In the genomic region with DNA sequence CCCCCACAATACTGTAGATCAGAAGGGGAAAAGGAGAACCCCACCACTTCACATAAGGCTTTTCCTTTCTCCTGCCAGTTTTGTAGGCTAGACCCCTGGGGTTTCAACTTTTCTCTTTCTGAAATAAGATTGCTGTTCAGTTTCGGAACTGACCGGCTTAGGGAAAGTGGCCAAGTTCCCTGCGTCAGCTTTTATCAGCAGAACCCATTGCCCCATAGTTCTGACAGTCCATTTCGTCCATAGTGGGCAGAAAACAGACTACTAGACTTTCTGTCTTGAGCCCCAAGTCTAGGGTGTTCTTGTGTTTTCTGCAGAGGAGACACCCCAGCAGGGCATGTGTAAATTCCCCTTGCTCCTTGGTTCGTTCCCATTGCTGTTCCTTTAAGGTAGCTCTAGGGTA, we compare ENCODE assay signal across 8 mouse cellular contexts.
DNase-seq lines count a peak whose midpoint lies in the region; ATAC-seq and TF ChIP-seq lines count a peak whose summit lies in the region.

No protein-coding gene starts in this region.

- H3K4me2 ChIP-seq in forebrain, embryonic 12.5 days = peak overlapping the region; percentile 96
- H3K4me2 ChIP-seq in limb, embryonic 12.5 days = peak overlapping the region; percentile 94
- H3K4me2 ChIP-seq in neural tube, embryonic 13.5 days = peak overlapping the region; percentile 97

- H3K9ac ChIP-seq in liver, adult 2 months (ENCODE audit: low read depth, low read length) = peak overlapping the region; percentile 42; the same call in 1 of the 2 replicates
- H3K9ac ChIP-seq in forebrain, embryonic 12.5 days = peak overlapping the region; percentile 73; the same call in 1 of the 2 replicates
- H3K9ac ChIP-seq in limb, embryonic 12.5 days (replicated peaks) = no peak overlapping the region
- H3K9ac ChIP-seq in neural tube, embryonic 13.5 days = no peak overlapping the region

- no peak overlapping the region for H3K4me3 ChIP-seq in liver, adult 2 months (ENCODE audit: insufficient read depth, low read depth, low read length)
- peak overlapping the region; percentile 81; the same call in 1 of the 2 replicates for H3K4me3 ChIP-seq in forebrain, embryonic 12.5 days (replicated peaks)
- peak overlapping the region; percentile 78 for H3K4me3 ChIP-seq in limb, embryonic 12.5 days (replicated peaks)
- peak overlapping the region; percentile 76; the same call in 1 of the 2 replicates for H3K4me3 ChIP-seq in neural tube, embryonic 13.5 days

- no peaks in the 10 kb centered on the region for H3K9me3 ChIP-seq in forebrain, embryonic 12.5 days
- H3K9me3 ChIP-seq in limb, embryonic 12.5 days = no peaks in the 10 kb centered on the region
- H3K9me3 ChIP-seq in neural tube, embryonic 13.5 days = no peaks in the 10 kb centered on the region

- H3K27ac ChIP-seq in liver, adult 2 months (replicated peaks; ENCODE audit: insufficient read depth, low read depth, low read length) = no peak overlapping the region
- no peak overlapping the region for H3K27ac ChIP-seq in forebrain, embryonic 12.5 days
- no peak overlapping the region for H3K27ac ChIP-seq in limb, embryonic 12.5 days
- no peak overlapping the region for H3K27ac ChIP-seq in neural tube, embryonic 13.5 days (replicated peaks)

- peaks cover 12% of the 10 kb centered on the region for H3K4me1 ChIP-seq in liver, adult 2 months (ENCODE audit: control insufficient read depth, insufficient read depth, low read length)
- H3K4me1 ChIP-seq in forebrain, embryonic 12.5 days = peaks cover 23% of the 10 kb centered on the region
- peaks cover 45% of the 10 kb centered on the region for H3K4me1 ChIP-seq in limb, embryonic 12.5 days (replicated peaks)
- peaks cover 37% of the 10 kb centered on the region for H3K4me1 ChIP-seq in neural tube, embryonic 13.5 days (replicated peaks)

- peak; percentile 64 for DNase-seq in liver, adult 2 months (ENCODE audit: extremely low read depth, low read depth, low spot score)
- DNase-seq in liver = no peak
- DNase-seq in right cerebral cortex, postnatal 25 days = no peak
- no peak for DNase-seq in retina, embryonic 14.5 days (ENCODE audit: low spot score)
- no peak for DNase-seq in layer of hippocampus, adult 11-12 months (ENCODE audit: low spot score)

- no peak for ATAC-seq in forebrain, embryonic 12.5 days (ENCODE audit: low FRiP score)
- no peak for ATAC-seq in limb, embryonic 12.5 days (ENCODE audit: insufficient number of reproducible peaks, insufficient read depth, low FRiP score, low TSS enrichment, low read depth)
- no peak for ATAC-seq in neural tube, embryonic 13.5 days (ENCODE audit: low read depth)

- peaks cover 3% of the 10 kb centered on the region; the same call in 1 of the 2 replicates for H3K27me3 ChIP-seq in liver, adult 2 months (ENCODE audit: control insufficient read depth, insufficient read depth, low read length)
- peaks cover 6% of the 10 kb centered on the region for H3K27me3 ChIP-seq in forebrain, embryonic 12.5 days
- peaks cover 5% of the 10 kb centered on the region; the same call in 1 of the 2 replicates for H3K27me3 ChIP-seq in limb, embryonic 12.5 days
- no peaks in the 10 kb centered on the region for H3K27me3 ChIP-seq in neural tube, embryonic 13.5 days

- TF ChIP-seq POLR2A in liver, adult 2 months (IDR thresholded peaks at IDR 0.05; ENCODE audit: extremely low read depth, insufficient read depth, low read length) = no peak

- 31% methylated on average over 5 of the region's 5 CpGs for WGBS in liver, adult 2 months
- 64% methylated on average over 5 of the region's 5 CpGs for WGBS in forebrain, embryonic 12.5 days
- WGBS in limb, embryonic 12.5 days = 60% methylated on average over 5 of the region's 5 CpGs
- WGBS in neural tube, embryonic 13.5 days = 63% methylated on average over 5 of the region's 5 CpGs

- H3K36me3 ChIP-seq in liver, adult 2 months (ENCODE audit: control insufficient read depth, insufficient read depth, low read length) = no peaks in the 10 kb centered on the region
- no peaks in the 10 kb centered on the region for H3K36me3 ChIP-seq in forebrain, embryonic 12.5 days (replicated peaks)
- no peaks in the 10 kb centered on the region for H3K36me3 ChIP-seq in limb, embryonic 12.5 days
- H3K36me3 ChIP-seq in neural tube, embryonic 13.5 days = no peaks in the 10 kb centered on the region

- no peak for TF ChIP-seq CTCF in liver, adult 2 months (IDR thresholded peaks at IDR 0.05; ENCODE audit: low read depth, low read length)

- H3K79me2 ChIP-seq in liver, adult 2 months (ENCODE audit: control insufficient read depth, insufficient read depth, low read length) = no peaks in the 10 kb centered on the region

Comparison
In these comparisons a context has a peak if more than half of its experiments do, and no peak if none do; other contexts are left out.
1. H3K9ac ChIP-seq: peak in liver, adult 2 months (single experiment) and forebrain, embryonic 12.5 days (single experiment); none in limb, embryonic 12.5 days (single experiment) and neural tube, embryonic 13.5 days (single experiment).
2. Peak in every context shown above with its lines, with median percentiles within 50 percentile points of each other: H3K4me2 ChIP-seq.